Mouse (Mus musculus) G1E (cell line): ENCODE data around the gene Mrgprb1. TPM values are rescaled to one million over a fixed set of nuclear protein-coding genes. Genes with fewer than 3 reads are reported as not detected.
"Not testable (repeated sequence)": the region's sequence is repeated elsewhere in the genome, so short reads cannot be mapped to it uniquely, and the experiment has no call there.

Source experiments
- ATAC-seq: 2 replicates; pipeline ENCODE4 v1.8.0; 2016; ENCODE audit warnings: mild to moderate bottlenecking; ENCODE audit not compliant: insufficient number of reproducible peaks, poor library complexity, low FRiP score, severe bottlenecking; ENCODE audit errors: extremely low read depth
- DNase-seq: peaks from one replicate; pipeline ENCODE4 v3.0.0; 2012; ENCODE audit warnings: low spot score
- H3K27me3 ChIP-seq: 2 replicates; pipeline ENCODE4 v1.6.1; 2012; ENCODE audit warnings: mild to moderate bottlenecking, low read length, inconsistent platforms; ENCODE audit not compliant: insufficient read depth
- H3K36me3 ChIP-seq: replicated peaks from 2 replicates; pipeline ENCODE3; 2012; ENCODE audit warnings: mild to moderate bottlenecking, inconsistent platforms
- H3K4me1 ChIP-seq: 2 replicates; pipeline ENCODE4 v1.6.1; 2012; ENCODE audit warnings: low read depth, low read length, inconsistent platforms, mixed read lengths; ENCODE audit not compliant: insufficient read depth
- H3K4me3 ChIP-seq: 2 replicates; pipeline ENCODE4 v1.5.1; 2012; ENCODE audit warnings: low read depth, mild to moderate bottlenecking, inconsistent platforms, low read length, moderate library complexity, mixed read lengths
- H3K9me3 ChIP-seq: replicated peaks from 2 replicates; pipeline ENCODE4 v1.6.1; 2012; ENCODE audit warnings: inconsistent platforms
- CTCF ChIP-seq: IDR thresholded peaks from 2 replicates; pipeline ENCODE4 v1.5.1; 2012; ENCODE audit warnings: low read depth, low read length, inconsistent platforms, mixed read lengths
- GATA1 ChIP-seq: IDR thresholded peaks from 2 replicates; pipeline ENCODE4 v1.6.1; 2012; ENCODE audit warnings: borderline replicate concordance, low read length, inconsistent platforms, mixed read lengths
- GATA2 ChIP-seq: IDR thresholded peaks from 2 replicates; pipeline ENCODE4 v1.6.1; 2012; ENCODE audit warnings: low read depth, low read length, inconsistent platforms, borderline replicate concordance
- POLR2AphosphoS5 ChIP-seq: IDR thresholded peaks from 2 replicates; pipeline ENCODE4 v1.6.1; 2012; ENCODE audit warnings: low read depth, low read length, inconsistent platforms; ENCODE audit not compliant: insufficient replicate concordance
- TAL1 ChIP-seq: conservative IDR thresholded peaks from 2 replicates; pipeline ENCODE4 v1.6.1; 2012; ENCODE audit warnings: low read depth, low read length, inconsistent platforms, mixed read lengths
- polyA plus RNA-seq: library from polyadenylated mRNA; stranded (reverse); fragments of >175 nt; gene quantifications from 2 replicates; pipeline ENCODE4 v1.2.3, GENCODE M21; 2012
- total RNA-seq, 2 experiments: library from RNA; stranded (forward) in 1 of 2; stranded (reverse) in 1 of 2; fragments of 200-1000 nt in 1 of 2; fragments of >200 nt in 1 of 2; fragmentation: Nextera tagmentation in 1 of 2; gene quantifications; 2 replicates each; pipeline ENCODE4 v1.2.3; 2014 to 2017

Mrgprb1 gene
- not detected in 2 replicates for total RNA-seq (2014; fragmentation: Nextera tagmentation)
- total RNA-seq (2017): 0.11 and 0.23 TPM in 2 replicates
- polyA plus RNA-seq: not detected in 2 replicates

DNA sequence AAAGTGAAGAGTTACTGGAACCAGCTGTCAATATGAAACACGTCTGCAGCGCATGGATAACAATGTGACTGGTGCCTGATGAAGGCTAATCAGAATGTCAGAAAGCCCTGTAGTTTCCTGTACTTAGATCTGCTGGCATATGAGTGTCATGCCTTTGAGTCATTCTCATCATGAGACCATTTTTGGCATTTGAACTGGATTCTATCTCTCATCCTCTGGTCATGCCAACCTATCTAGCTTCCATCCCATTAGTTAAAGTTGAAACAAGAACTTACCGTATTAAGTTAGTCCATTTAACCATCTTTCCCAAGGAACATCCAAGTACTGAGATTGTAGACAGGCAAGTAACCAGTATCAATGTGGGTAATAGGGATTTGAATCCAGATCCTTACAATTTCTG is at the start of gene Mrgprb1:
TSS of gene Mrgprb1 (minus strand) at position 101 of the 400 bp plus-strand sequence.
- no peaks in the 10 kb centered on the region for H3K36me3 ChIP-seq
- no peak within 1 kb of the TSS for H3K4me3 ChIP-seq
- no peak for TF ChIP-seq TAL1
- TF ChIP-seq GATA1: no peak
- TF ChIP-seq GATA2: no peak
- no peak for TF ChIP-seq POLR2AphosphoS5
- TF ChIP-seq CTCF: no peak
- no peaks in the 10 kb centered on the region for H3K27me3 ChIP-seq
- ATAC-seq (no peak), DNase-seq (no peak)
- peaks cover 3% of the 10 kb centered on the region; the same call in 1 of the 2 replicates for H3K9me3 ChIP-seq
- no peaks in the 10 kb centered on the region for H3K4me1 ChIP-seq

DNA sequence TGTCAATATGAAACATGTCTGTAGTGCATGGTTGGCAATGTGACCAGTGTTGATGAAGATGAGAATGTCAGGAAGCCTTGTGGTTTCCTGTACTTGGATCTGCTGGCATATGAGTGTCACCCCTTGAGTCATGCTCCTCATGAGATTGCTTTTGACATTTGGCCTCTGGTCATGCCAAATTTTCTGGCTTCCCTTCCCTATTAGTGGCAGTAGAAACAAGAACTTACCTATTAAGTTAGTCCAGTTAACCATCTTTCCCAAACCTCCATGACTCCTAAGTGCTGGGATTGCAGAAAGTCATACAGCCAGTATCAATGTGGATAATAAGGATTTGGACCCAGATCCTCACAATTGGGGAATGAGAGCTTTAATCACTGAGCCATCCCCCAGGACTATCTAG is 43.1 kb upstream of the Mrgprb1 start, which contains the start of gene Mrgprx2:
TSS of gene Mrgprx2 (minus strand) at position 101 of the 400 bp plus-strand sequence.
- peaks cover 6% of the 10 kb centered on the region; the same call in 1 of the 2 replicates for H3K9me3 ChIP-seq
- ATAC-seq (no peak), DNase-seq (no peak)
- H3K36me3 ChIP-seq: no peaks in the 10 kb centered on the region
- no peaks in the 10 kb centered on the region for H3K27me3 ChIP-seq
- TF ChIP-seq GATA2 (no peak), GATA1 (no peak), POLR2AphosphoS5 (no peak), TAL1 (no peak), CTCF (no peak)
- H3K4me1 ChIP-seq: no peaks in the 10 kb centered on the region
- no peak within 1 kb of the TSS for H3K4me3 ChIP-seq

DNA sequence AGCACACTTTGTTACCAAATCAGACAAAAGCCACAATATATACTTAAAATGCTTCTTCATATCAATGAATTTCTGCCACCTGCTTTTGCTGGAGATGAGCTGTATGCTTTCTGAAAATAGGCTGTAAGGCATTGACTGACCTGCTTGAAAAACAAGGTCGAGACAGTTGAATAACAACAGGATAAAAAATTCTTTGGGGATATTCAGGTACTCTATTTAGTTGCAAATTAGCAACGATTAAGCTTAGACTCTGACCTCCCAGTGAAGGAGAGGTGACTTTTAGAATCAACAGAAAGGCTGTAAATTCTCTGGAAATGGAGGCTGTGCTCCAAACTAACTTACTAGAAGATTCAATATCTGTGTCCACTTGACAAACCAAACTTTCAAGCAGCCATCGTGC is 19.6 kb downstream of the Mrgprb1 start:
- H3K9me3 ChIP-seq: peaks cover 3% of the 10 kb centered on the region
- ATAC-seq (no peak), DNase-seq (no peak)

DNA sequence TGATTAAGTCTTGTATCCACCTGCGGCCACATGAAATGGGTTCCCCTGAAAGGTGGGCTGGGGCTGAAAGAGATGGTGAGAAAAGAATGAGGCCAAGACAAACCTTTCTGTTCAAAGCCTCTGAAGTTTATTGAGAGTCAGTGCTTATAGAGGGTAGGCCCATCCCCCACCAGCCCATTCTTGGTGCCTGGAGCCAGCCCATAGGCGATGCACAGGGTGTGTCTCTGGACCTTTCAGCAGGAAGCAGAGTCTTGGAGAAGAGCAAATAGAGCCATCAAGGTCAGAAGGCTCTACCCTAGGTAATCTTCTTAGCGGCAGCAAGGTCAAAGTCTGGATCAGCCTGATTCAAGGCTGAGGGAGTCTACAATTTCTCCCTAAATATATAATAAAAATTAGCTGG is 20.2 kb downstream of the Mrgprb1 start:
- DNase-seq, H3K4me1 ChIP-seq, H3K27me3 ChIP-seq, H3K4me3 ChIP-seq, ATAC-seq, H3K36me3 ChIP-seq, H3K9me3 ChIP-seq: not testable (repeated sequence)

More for the DNA sequence above, 19.6 kb downstream of the Mrgprb1 start:
- H3K4me1 ChIP-seq: no peaks in the 10 kb centered on the region
- H3K4me3 ChIP-seq: no peak overlapping the region
- no peaks in the 10 kb centered on the region for H3K36me3 ChIP-seq
- no peaks in the 10 kb centered on the region for H3K27me3 ChIP-seq
- TF ChIP-seq TAL1: no peak
- no peak for TF ChIP-seq GATA1

Other genes with a start within 250 kb of the Mrgprb1 start
- gene Mrgprb8, start 67.8 kb downstream of the Mrgprb1 start, total RNA-seq (2014; fragmentation: Nextera tagmentation): not detected in 2 replicates
- gene Mrgprb8, start 67.8 kb downstream of the Mrgprb1 start, total RNA-seq (2017): 0.12 TPM in 1 of 2 replicates, not detected in the other
- gene Mrgprb8, start 67.8 kb downstream of the Mrgprb1 start, polyA plus RNA-seq: not detected in 2 replicates
- gene Mrgprx2, start 43.0 kb upstream of the Mrgprb1 start, total RNA-seq (2014; fragmentation: Nextera tagmentation): not detected in 2 replicates
- gene Mrgprx2, start 43.0 kb upstream of the Mrgprb1 start, total RNA-seq (2017): 0.06 and 0.16 TPM in 2 replicates
- not detected in 2 replicates for gene Mrgprx2, start 43.0 kb upstream of the Mrgprb1 start, polyA plus RNA-seq
- gene Mrgprb2, start 101.7 kb upstream of the Mrgprb1 start, total RNA-seq (2014; fragmentation: Nextera tagmentation): not detected in 2 replicates
- gene Mrgprb2, start 101.7 kb upstream of the Mrgprb1 start, total RNA-seq (2017): 0.06 and 0.33 TPM in 2 replicates
- gene Mrgprb2, start 101.7 kb upstream of the Mrgprb1 start, polyA plus RNA-seq: not detected in 2 replicates
- not detected in 2 replicates for gene Mrgprb3, start 187.5 kb upstream of the Mrgprb1 start, total RNA-seq (2014; fragmentation: Nextera tagmentation)
- not detected in 2 replicates for gene Mrgprb3, start 187.5 kb upstream of the Mrgprb1 start, total RNA-seq (2017)
- not detected in 2 replicates for gene Mrgprb3, start 187.5 kb upstream of the Mrgprb1 start, polyA plus RNA-seq